Mouse (Mus musculus) liver, adult 2 months (tissue): ENCODE measurements around the gene Adra1d. TPM values are rescaled to one million over a fixed set of nuclear protein-coding genes. Genes with fewer than 3 reads are reported as not detected.

Experiments used
- DNase-seq: peaks from one replicate; pipeline ENCODE4 v3.0.0-alpha.2; 2011; ENCODE audit warnings: low read depth, low spot score; ENCODE audit errors: extremely low read depth
- H3K27ac ChIP-seq: fragments of 200-500 bp; replicated peaks from 2 replicates; pipeline ENCODE4 v1.5.1; 2012; ENCODE audit warnings: low read depth, mild to moderate bottlenecking, control low read depth, inconsistent platforms, low read length; ENCODE audit not compliant: insufficient read depth
- H3K27me3 ChIP-seq: fragments of 200-500 bp; 2 replicates; pipeline ENCODE4 v1.6.1; 2012; ENCODE audit warnings: mild to moderate bottlenecking, moderate library complexity, low read length, inconsistent platforms; ENCODE audit not compliant: control insufficient read depth, insufficient read depth
- H3K36me3 ChIP-seq: fragments of 200-500 bp; 2 replicates; pipeline ENCODE4 v1.6.1; 2012; ENCODE audit warnings: low read length, inconsistent platforms; ENCODE audit not compliant: control insufficient read depth, insufficient read depth
- H3K4me1 ChIP-seq: fragments of 200-500 bp; 2 replicates; pipeline ENCODE4 v1.6.1; 2011; ENCODE audit warnings: low read length; ENCODE audit not compliant: control insufficient read depth, insufficient read depth
- H3K4me3 ChIP-seq: fragments of 200-500 bp; 2 replicates; pipeline ENCODE4 v1.5.1; 2011; ENCODE audit warnings: low read depth, mild to moderate bottlenecking, control low read depth, low read length, moderate library complexity; ENCODE audit not compliant: insufficient read depth
- H3K79me2 ChIP-seq: fragments of 200-500 bp; 2 replicates; pipeline ENCODE4 v1.6.1; 2012; ENCODE audit warnings: inconsistent platforms, mild to moderate bottlenecking, low read length, moderate library complexity; ENCODE audit not compliant: control insufficient read depth, insufficient read depth
- H3K9ac ChIP-seq: fragments of 200-500 bp; 2 replicates; pipeline ENCODE4 v1.6.1; 2012; ENCODE audit warnings: low read depth, mild to moderate bottlenecking, control low read depth, inconsistent platforms, low read length
- CTCF ChIP-seq: fragments of 200-500 bp; IDR thresholded peaks from 2 replicates; pipeline ENCODE4 v1.5.1; 2011; ENCODE audit warnings: low read depth, low read length, control low read depth
- POLR2A ChIP-seq: fragments of 200-500 bp; IDR thresholded peaks from 2 replicates; pipeline ENCODE4 v1.6.1; 2011; ENCODE audit warnings: low read length, control low read depth; ENCODE audit not compliant: insufficient read depth; ENCODE audit errors: extremely low read depth
- WGBS: fragments of 180-500 bp; shearing (Covaris S2); methylation state at CpG from one replicate; pipeline ENCODE4 v1.1.7; 2018; 5-methylcytosine and 5-hydroxymethylcytosine counted together
- polyA plus RNA-seq: library from polyadenylated mRNA; depleted of rRNA; stranded (reverse); fragments of >200 nt; gene quantifications from 2 replicates; pipeline ENCODE4 v1.2.3, GENCODE M21; 2012
- total RNA-seq: library from RNA; depleted of rRNA; stranded (reverse); fragments of >200 nt; gene quantifications from 2 replicates; pipeline ENCODE4 v1.2.3, GENCODE M21; 2014

Adra1d gene
- total and polyA plus RNA-seq, 2 experiments, result 0.22 TPM; not detected in 1

DNA sequence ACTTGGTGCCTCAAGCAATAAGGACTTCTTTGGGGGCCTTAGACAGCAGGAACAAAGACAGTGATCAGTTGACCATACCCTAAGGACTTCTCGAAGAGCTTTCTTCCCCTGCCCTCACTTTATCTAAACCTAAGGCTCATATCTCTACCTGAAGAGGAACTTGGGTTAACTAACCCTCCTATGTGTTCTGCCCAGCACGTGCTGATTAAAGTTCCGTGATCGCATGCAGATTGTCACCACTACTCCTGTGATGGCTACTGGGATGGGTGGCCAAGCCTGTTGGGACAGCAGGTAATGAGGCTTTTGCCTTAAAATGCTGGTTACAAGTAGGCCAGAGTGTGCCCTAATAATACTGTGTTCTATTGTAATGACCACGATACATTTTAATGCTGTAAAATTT, 26.9 kb downstream of the Adra1d start:
- H3K27me3 ChIP-seq, result no peaks in the 10 kb centered on the region
- H3K27ac ChIP-seq, result no peak overlapping the region
- H3K4me3 ChIP-seq, result no peak overlapping the region
- no peaks in the 10 kb centered on the region for H3K79me2 ChIP-seq
- H3K9ac ChIP-seq, result no peak overlapping the region
- H3K36me3 ChIP-seq, result no peaks in the 10 kb centered on the region
- no peak for DNase-seq
- H3K4me1 ChIP-seq, result peaks cover 2% of the 10 kb centered on the region; the same call in 1 of the 2 replicates
- TF ChIP-seq CTCF, result no peak
- no peak for TF ChIP-seq POLR2A
- 93% methylated on average over 5 of the region's 5 CpGs for WGBS

- WGBS, result 68% methylated on average over 7 of the region's 7 CpGs
- H3K36me3 ChIP-seq, result no peaks in the 10 kb centered on the region
- H3K79me2 ChIP-seq, result no peaks in the 10 kb centered on the region
- no peaks in the 10 kb centered on the region for H3K4me1 ChIP-seq
- DNase-seq, result peak; percentile 16
- H3K27ac ChIP-seq, result no peak overlapping the region
- H3K9ac ChIP-seq, result no peak overlapping the region
- no peaks in the 10 kb centered on the region for H3K27me3 ChIP-seq
- no peak overlapping the region for H3K4me3 ChIP-seq
- no peak for TF ChIP-seq CTCF
- TF ChIP-seq POLR2A, result no peak
These were observed 30.8 kb downstream of the Adra1d start for GRCm38 (mm10) chr2:131531271-131531670.

DNA sequence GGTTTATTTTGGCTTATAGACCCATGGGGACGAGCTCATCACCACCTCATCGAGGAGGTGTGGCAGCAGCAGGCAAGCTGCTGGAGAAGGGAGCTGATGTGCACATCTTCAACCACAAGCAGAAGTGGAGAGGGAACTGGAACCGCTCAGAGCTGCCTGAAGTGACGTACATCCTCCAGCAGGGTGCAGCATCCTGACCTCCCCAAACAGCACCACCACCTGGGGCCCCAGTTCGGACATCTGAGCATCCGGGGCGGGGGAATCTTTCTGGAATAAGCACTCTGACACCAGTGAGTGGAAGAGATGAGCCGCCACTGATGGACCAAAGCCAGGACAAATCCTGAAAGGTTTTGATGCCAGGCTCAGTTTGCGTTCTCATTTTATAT, 31.5 kb downstream of the Adra1d start:
- no peak overlapping the region for H3K4me3 ChIP-seq
- H3K9ac ChIP-seq, result no peak overlapping the region
- H3K79me2 ChIP-seq, result no peaks in the 10 kb centered on the region
- no peaks in the 10 kb centered on the region for H3K4me1 ChIP-seq
- WGBS, result 21% methylated on average over 9 of the region's 9 CpGs
- peak; percentile 40 for DNase-seq
- TF ChIP-seq CTCF (peak; percentile 77), POLR2A (no peak)
- H3K27me3 ChIP-seq, result no peaks in the 10 kb centered on the region
- H3K27ac ChIP-seq, result no peak overlapping the region
- H3K36me3 ChIP-seq, result no peaks in the 10 kb centered on the region

- no peak for TF ChIP-seq POLR2A
- TF ChIP-seq CTCF, result peak; percentile 78
- peak; percentile 42 for DNase-seq
- 26% methylated on average over 11 of the region's 11 CpGs for WGBS
- no peaks in the 10 kb centered on the region for H3K79me2 ChIP-seq
- H3K27me3 ChIP-seq, result no peaks in the 10 kb centered on the region
- no peak overlapping the region for H3K27ac ChIP-seq
- H3K36me3 ChIP-seq, result no peaks in the 10 kb centered on the region
- H3K9ac ChIP-seq, result no peak overlapping the region
- no peak overlapping the region for H3K4me3 ChIP-seq
- H3K4me1 ChIP-seq, result no peaks in the 10 kb centered on the region
These were observed 32.0 kb downstream of the Adra1d start for GRCm38 (mm10) chr2:131529898-131530622.

- no peak overlapping the region for H3K9ac ChIP-seq
- H3K27ac ChIP-seq, result no peak overlapping the region
- H3K4me1 ChIP-seq, result no peaks in the 10 kb centered on the region
- DNase-seq, result peak; percentile 25
- no peak overlapping the region for H3K4me3 ChIP-seq
- TF ChIP-seq POLR2A (no peak), CTCF (peak; percentile 54)
- H3K79me2 ChIP-seq, result no peaks in the 10 kb centered on the region
- no peaks in the 10 kb centered on the region for H3K27me3 ChIP-seq
- 46% methylated on average over 3 of the region's 3 CpGs for WGBS
- no peaks in the 10 kb centered on the region for H3K36me3 ChIP-seq
These were observed 35.0 kb downstream of the Adra1d start for GRCm38 (mm10) chr2:131527061-131527460.

DNA sequence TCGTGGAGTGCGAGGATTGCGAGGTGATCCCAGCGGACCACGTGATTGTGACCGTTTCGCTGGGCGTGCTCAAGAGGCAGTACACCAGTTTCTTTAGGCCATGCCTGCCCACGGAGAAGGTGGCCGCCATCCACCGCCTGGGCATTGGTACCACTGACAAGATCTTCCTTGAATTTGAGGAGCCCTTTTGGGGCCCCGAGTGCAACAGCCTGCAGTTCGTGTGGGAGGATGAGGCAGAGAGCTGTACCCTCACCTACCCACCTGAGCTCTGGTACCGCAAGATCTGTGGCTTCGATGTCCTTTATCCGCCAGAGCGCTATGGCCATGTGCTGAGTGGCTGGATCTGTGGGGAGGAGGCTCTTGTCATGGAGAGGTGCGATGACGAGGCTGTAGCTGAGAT, 41.3 kb downstream of the Adra1d start:
- WGBS, result 96% methylated on average over 19 of the region's 19 CpGs
- Histone ChIP-seq H3K9ac (no peak overlapping the region), H3K79me2 (no peaks in the 10 kb centered on the region), H3K27ac (no peak overlapping the region), H3K4me1 (no peaks in the 10 kb centered on the region), H3K36me3 (no peaks in the 10 kb centered on the region), H3K4me3 (no peak overlapping the region), H3K27me3 (no peaks in the 10 kb centered on the region)
- no peak for TF ChIP-seq POLR2A
- DNase-seq, result no peak
